Mouse (Mus musculus) cerebellum, adult 18-20 months (tissue): ENCODE measurements around the gene Fam151a.
"Not testable (repeated sequence)": the region's sequence is repeated elsewhere in the genome, so short reads cannot be mapped to it uniquely, and the experiment has no call there.

Experiments
- DNase-seq, 2 experiments: peaks; one replicate each; pipeline ENCODE4 v3.0.0; 2021

Gene Fam151a

DNA sequence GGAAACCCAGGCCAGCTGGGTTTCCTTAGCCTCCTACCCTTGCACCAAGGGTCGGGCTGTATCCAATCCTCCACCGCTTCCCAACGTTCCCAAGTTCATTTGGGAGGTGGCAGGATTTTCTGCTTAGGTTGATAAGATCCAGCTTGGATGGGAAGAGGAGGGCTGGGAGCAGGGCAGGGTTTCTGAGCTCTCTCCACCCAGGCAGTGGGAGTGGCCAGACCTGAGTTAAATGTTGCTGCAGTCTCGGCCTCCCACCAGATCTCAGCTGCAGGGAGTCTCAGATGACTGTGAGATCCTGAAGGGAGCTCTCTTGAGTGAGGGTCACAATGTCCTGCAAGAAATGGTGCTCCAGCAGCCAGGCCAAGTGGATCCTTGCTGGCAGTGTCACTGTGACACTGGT lies at the start of gene Fam151a:
TSS of gene Fam151a (plus strand) at position 254 of the 400 bp plus-strand sequence.
- no peak for DNase-seq

DNA sequence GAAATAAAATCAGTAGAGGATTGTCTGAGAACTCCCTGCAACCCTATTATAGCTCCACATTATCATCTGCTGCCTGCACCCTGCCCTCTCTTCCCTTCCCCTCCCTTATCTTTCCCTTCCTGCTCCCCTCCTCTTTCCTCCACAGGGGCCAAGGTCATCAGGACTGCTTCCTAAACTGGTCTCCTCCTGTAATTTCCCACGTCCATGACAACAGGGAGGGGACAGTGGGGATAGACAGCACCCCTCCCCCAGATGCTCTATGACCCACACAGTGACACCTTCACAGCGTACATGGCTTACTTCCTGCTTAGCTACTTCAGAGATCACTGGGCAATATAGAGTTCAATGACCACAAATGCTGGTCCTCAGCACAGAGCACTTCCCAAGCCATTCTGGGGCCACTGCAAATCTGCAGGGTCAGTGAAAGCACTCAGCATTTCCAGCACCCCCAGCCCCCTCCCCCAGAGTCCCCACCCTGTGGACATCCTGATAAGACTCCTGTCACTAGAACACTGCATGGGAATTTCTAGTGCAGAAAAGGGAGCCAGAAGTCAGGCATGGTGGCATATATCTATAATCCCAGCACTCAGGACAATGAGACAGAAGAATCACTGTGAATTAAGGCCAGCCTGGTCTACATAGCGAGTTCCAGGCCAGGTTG lies 44.9 kb upstream of the Fam151a start:
- no peak for DNase-seq

DNA sequence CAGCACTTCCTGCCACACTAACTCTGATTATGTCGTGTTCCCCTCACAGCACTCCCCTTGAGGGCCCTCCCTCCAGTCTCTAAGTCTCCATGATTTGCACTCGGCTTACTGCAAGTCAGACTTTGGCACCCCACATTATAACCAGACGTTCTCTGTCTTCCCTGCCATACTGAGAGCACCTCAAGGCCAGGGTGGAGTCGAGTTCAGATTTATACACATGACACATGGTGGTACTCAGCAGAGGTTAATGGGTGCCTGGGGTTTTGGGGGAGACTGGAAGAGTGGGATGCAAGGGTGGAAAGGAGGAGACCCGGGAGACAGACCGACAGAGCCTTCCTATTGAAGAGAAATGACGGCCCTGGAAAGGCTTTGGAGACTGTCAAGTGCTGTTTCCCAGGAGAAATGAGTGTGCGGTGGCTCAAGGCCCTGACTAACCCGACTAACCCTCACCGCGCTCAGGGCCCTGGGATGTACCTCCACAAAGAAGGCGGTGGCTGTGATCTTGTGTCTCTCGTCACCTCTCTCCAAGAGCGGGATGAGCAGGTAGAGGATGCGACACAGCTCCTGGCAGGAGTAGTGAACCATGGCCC lies 39.8 kb upstream of the Fam151a start:
- DNase-seq, result no peak

DNA sequence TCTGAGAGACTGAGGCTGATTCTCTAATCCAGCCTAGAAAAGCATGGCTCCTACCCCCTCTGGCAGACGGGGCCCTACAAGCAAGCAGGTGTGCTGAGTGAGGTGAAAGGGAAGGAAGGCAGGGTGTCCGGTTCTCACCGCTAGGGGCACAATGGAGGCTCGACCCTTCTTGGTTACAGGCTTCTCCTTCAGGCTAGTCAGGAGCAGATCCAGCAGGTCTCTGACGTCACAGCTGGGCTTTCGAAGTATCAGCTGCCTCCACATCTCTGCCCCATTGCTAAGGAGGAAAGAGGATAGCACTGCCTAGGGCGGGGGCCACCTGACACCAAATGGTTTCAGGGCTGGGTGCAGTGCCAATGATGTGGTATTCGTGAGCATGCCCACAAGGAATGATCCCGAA lies 33.7 kb upstream of the Fam151a start:
- peak; percentile 12 to 28 for DNase-seq

DNA sequence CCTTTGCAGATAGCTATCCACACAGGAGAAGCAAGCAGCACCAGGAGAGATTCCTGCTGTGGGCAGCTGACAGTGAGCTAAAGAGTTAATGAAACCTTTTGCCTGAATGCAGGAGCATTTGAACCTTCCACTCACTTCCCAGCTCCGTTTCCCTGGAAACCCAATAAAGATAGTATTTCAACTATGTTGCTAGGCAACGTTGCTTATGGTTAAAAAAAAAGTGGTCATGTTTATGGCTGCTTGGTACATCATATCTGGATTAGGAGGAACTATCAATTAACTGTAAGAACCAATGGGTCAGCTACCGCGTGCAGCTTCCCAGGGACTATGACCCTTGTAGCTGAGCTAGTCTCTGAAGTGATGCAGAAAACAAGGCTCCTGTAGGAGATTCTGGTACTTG lies 32.9 kb upstream of the Fam151a start:
- no peak for DNase-seq

DNA sequence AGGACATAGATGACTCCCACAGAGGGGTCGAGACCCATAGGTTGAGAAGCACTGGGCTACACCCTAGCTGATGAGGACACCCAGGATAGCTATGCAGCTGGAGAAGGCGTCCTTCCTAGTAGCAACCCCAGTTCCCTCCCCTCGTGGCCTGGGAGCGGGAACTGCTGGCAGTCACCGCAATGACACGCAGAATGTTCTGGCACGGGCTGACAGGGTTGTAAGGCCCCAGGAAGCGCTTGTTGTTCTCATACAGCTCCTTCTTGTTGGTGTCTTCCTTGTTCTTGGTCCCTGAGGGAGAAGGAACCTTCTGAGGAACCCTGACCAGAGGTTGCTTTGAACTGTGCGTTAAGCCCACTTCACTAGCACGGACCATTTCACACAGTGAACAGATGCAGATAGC lies 29.7 kb upstream of the Fam151a start:
- peak in 1 of 2 experiments; percentile 7 for DNase-seq

DNA sequence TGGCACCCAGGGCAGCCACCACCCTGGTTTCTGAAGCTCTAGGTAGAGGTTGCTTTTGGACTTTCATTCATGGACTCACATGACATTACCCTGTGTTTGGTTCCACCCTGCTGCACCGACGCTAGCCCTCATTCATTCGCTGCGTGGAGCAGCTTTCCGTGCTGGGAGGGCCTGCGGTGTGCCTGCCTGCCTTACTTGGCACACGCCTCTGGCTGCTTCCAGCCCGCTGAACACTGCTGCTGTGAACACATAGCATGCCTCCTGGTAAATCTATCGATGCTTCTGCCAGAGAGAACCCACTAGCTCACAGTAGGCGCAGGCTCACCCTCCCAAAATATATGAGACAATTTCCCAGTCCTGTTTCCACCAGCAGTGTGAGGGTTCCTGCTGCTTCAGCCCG lies 29.3 kb upstream of the Fam151a start:
- DNase-seq, result peak; percentile 40 to 49

DNA sequence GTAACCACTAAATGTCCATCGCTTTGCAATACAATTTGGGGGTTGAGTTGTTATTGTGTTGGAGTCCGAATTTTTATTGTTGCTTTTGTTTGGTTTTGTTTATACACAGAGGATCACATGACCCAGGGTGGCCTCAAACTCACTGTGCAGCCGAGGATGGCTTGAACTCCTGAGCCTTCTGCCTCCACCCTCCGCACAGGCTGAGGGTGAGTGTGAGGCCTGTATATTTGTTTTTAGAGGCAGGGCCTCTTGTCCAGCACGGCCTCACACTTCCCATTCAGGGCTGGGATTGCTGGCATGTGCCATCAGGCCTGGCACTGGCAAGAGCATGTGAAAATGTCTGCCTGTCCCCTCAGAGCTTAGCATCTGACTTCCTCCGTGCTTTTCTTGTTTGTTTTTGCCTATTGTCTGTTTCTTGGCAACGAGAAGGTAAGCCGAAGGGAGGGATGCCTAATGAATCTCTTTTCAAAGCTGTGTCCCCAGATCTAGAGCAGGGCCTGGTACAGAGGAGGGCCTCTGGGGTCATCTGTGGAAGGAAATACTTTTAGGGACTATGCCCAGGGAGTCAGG lies 28.5 kb upstream of the Fam151a start:
- DNase-seq, result no peak

DNA sequence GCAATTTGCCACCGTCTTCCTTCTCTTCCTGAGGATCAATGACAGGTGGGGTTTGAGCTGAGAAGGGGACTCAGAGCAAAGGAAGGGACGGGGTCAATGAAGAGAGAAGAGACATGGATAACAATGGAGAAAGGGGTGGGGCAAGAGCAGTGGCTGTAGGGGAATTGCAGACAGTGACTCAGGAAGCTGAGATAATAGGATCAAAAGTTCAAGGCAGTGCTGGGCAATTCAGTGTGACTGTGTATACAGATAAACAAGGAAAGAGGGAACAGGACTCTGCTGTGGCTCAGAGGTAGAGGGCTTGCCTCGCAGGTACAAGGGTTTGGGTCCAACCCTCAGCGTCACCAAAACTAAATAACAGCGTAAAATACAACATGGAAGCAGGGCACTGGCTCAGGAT lies 25.7 kb upstream of the Fam151a start:
- no peak for DNase-seq

DNA sequence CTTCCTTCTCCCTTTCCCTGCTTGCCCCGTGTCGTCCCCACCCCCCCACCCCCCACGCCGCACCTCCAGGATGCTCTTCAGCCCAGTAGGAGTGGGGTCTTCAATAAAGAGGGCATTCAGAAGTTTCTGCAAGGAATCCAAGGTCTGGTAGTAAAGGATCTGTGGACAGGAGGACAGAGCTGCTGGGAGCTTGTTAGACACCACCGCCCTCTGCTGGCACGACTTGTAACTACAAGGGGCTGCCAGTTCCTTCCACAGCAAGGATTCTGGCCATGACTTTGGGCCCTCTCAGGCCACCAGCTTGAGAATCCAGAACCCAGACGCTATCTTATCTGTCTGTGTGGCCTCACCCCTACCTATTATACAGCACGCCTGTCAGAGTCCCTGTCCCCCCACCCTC lies 25.3 kb upstream of the Fam151a start:
- DNase-seq, result peak; percentile 77 to 86

DNA sequence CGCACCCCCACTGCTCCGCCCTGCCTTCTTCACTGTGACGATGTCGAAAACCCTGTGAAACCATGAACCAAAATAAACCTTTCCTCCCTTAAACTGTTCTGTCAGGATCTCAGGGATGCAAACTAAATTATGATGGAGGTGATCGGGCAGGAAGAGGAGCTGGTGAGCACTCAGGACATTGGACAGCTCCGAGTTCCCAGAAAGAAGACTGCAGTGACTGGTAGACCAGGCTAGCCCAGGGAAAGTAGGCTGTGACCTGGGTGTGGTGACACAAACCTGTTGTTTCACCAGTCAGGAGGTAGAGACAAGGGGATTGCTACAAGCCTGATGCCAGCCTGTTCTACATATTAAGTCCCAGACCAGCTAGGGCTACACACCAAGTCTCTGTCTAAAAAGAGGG lies 20.1 kb upstream of the Fam151a start:
- no peak for DNase-seq

DNA sequence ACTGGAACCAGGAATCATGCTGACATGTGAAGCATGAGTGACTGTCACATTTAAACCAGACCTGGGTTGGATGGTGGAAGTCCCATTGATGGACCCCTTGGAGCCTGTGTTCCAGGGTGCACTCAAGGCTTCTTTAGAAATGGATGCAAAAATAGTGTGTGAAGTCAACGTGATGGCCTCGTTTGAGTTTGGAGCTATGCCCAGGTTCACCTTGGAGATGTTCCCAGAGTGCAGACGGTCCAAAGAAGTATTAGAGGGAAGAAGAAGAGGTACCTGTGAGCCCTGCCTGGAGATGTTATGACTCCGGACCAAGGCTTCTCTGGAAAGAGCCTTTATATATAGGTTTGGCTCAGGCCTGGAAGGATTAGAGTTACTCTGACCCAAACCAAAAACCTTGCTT lies 13.1 kb upstream of the Fam151a start:
- peak; percentile 16 to 39 for DNase-seq

DNA sequence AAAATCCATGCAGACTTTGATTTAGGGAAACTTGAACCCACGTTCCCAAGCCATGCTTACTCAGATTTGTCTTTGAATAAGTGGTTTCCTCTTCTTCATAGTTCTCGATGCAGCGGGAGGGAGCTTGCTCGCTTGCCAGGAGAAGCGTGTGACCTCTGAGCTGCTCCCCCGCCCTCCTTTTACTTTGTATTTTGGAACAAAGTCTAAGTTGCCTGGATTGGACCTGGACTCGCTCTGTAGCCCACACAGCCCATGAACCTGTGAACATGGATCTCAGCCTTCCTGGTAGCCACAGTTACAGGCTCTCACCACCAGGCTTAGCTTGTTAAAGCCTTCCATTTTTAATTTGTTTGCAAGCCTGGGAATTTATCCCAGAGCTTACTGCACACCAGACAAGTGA lies 2.9 kb upstream of the Fam151a start, which contains the start of gene Mroh7:
TSS of gene Mroh7 (minus strand) at position 112 of the 400 bp plus-strand sequence.
- no peak for DNase-seq

DNA sequence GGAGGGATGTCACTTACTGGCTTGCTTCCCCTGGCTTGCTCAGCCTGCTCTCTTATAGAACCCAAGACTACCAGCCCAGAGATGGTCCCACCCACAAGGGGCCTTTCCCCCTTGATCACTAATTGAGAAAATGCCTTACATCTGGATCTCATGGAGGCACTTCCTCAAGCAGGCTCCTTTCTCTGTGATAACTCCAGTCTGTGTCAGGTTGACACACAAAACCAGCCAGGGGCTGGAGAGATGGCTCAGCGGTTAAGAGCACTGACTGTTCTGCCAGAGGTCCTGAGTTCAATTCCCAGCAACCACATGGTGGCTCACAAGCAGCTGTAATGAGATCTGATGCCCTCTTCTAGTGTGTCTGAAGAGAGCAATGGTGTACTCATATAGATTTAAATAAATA lies 3.2 kb downstream of the Fam151a start:
- DNase-seq, result not testable (repeated sequence)

DNA sequence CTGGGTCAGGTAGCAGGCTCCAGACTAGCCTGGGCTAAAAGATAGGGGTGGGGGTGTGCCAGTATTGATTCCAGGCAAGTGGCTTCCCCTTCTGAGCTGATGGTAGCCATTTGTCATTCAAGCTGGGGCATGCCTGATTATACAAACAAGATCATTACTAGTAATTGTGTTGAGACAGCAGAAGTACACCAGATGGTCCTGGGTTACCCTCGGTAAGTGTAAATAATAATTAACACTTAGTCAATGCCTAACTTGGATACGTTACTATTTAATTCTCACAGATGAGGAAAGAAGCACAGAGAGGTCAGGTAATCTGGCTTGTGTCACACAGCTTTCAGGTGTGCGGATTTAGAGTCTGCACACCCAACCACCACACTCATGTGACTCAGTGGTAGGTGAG lies 4.2 kb downstream of the Fam151a start:
- no peak for DNase-seq

DNA sequence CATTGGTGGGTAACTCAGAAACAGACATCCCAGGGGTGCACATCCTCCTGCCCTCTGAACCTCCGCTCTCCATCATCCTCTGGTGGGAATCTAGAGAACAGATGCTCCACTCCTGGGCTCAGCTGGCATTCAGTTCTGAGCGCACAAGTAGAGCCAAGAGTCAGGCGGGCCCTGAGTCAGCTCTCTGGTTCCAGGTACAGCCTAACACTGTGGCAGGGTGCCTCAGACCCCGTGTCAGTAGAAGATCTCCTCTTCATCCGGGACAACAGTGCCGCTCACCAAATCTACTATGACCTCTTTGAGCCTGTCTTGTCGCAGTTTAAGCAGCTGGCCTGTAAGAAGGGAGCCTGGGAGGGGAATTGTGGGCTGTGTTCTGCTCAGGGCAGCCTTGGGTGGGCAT lies 12.2 kb downstream of the Fam151a start:
- no peak for DNase-seq

DNA sequence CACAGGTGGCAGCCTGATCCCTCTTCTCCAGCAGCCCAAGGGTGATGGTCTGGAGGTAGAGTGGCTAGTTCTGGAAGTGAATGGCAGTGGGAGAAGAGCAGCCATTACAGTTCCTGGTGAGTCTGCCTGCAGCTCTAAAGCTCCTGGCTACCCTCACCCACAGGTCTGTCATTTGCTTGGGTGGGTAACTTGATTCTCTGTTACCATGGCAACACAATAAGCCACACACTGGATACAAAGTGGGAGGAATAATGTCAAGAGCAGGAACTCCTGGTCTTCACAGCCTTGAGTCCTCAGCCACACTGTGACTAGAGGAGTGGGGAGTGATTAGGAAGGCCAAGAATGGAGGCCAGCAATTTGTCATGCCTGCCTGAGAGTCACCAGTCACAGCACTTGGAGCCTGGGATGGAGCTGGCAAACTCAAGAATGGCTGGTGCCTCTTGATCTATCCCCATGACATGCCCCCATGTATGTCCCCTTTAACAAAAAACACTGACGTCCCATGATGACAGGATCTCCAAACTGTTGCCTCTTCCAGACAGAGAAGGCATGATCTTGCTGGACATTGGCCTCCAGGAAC lies 13.4 kb downstream of the Fam151a start:
- no peak for DNase-seq

DNA sequence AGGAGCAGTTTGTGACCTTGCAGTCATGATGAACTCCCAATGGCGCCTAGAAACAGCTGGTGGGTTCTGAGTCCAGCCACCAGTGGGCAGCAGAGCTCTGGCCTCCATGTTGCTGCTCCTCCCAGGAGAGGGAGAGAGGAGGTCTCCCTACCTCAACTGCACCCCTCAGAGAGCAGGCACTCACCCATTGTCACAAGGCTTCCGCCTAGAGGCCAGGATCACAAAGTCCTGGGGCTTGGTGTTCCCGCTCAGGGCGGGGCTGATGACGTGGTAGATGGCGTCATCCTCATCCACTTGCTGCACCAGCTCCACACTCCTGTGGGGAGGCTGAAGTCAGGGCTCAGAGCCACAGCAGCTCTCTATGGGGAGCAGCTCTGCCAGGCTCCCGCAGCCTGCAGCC lies 16.0 kb downstream of the Fam151a start:
- DNase-seq, result peak; percentile 73

DNA sequence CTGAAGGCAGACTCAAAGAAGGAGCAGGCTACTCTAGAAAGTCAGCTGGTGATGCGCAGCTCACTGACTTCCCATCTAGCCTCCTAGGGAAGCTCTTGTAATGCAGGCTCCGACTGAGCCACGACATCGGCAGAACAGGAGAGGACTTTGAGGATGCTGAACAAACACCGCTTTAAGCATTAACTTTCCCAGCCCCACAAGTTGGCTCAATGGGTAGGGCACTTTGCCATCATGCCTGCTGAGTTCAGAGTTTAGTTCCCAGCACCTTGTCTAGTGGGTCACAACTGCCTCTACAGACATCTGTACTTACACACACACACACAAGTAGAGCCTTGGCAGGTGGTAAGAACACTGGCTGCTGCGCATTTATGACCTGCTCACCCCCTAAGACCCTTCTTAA lies 18.0 kb downstream of the Fam151a start:
- DNase-seq, result no peak

DNA sequence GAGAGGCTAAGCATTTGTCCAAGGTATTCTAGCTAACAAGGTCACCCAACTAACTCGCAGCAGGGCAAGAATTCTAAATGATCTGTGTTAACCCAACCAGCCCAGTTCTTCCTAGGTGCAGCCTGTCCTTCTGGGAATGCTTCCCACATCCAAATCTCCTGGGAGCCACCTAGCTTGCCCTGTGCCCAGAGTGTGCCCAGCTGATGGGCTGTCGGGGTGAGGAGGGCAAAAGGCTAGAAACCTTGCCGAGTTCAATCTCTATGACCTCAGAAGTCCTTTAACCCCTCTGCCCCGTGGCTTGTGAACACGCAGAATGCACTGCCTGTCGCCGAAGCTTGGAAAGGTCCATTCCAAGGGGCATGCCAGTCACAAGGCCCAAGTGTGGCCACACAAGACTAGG lies 30.5 kb downstream of the Fam151a start:
- DNase-seq, result no peak

DNA sequence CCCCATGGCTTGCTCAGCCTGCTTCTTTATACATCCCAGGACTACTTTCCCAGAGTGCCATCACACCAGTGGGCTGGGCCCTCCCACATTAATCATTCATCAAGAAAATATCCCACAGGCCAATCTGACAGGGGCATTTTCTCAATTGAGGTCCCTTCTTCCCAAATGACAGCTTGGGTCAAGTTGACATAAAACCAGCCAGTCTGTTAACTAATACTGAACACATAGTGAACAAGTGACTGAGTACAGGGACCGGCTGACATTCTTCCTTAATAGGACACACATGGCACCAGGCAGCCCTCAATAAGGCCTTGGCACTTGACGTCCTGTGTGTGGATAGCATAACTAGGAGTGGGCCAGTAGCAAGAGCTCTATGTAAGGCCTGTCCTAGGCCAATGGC lies 35.6 kb downstream of the Fam151a start:
- no peak for DNase-seq

DNA sequence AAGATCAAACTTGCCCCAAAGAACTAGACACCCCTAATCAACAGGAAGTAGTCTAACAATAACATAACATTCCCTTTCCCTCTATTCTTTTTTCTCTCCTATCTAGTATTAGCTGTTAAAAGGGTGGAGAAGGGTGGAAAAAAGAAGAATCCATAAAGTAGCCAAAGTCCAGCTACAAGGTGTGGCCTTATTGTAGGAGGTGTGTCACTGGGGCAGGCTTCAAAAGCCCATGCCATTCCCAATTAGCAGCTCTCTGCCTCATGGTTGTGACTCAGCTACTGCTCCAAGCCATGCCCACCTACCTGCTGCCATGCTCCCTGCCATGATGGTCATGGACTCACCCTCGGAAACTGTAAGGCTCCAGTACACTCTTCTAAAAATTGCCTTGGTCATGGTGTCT lies 38.9 kb downstream of the Fam151a start:
- no peak for DNase-seq

DNA sequence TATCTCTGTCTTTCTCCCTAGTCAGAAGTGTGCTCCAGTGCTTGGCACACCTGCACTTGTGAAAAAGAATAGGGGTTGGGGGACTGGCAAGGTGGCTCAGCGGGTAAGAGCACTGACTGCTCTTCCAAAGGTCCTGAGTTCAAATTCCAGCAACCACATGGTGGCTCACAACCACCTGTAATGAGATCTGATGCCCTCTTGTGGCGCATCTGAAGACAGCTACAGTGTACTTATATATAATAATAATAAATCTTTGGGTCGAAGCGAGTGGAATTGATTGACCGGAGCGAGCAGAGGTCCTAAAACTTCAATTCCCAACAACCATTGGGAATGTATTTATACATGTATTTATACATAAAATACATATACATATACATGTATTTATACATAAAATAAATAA lies 42.1 kb downstream of the Fam151a start:
- DNase-seq, result not testable (repeated sequence)

DNA sequence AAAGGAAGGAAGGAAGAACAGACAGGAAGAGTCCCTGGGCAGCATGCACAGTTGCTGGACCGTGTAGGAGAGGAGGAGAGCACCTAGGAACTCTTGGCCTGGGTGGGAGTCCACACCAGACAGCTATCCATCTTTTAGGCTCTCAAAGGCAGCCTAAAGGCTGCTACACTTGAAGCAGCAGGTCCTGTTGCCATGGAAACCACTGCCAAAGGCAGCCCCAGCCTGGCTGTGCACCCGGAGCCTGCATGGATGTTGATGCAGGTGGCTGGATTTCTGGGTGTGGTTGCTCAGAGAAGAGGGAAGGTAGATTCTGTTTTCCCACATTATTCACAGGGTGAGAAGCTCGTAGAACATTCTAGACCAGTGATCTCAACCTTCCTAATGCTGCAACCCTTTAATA lies 43.3 kb downstream of the Fam151a start:
- DNase-seq, result peak in 1 of 2 experiments; percentile 28
